Mouse (Mus musculus) kidney, adult 2 months (tissue): Measurements from ENCODE around the gene Cipc.

Source experiments
- CTCF ChIP-seq: fragments of 200-500 bp; conservative IDR thresholded peaks from 2 replicates; pipeline ENCODE4 v1.5.1; 2011; ENCODE audit warnings: low read depth, mild to moderate bottlenecking, control low read depth, low read length, moderate library complexity, mixed read lengths; ENCODE audit not compliant: insufficient read depth, insufficient read length
- POLR2A ChIP-seq: fragments of 200-500 bp; IDR thresholded peaks from one replicate; pipeline ENCODE4 v1.6.1; 2011; ENCODE audit warnings: low read depth, low read length, control low read depth

- no peak for TF ChIP-seq POLR2A
- no peak for TF ChIP-seq CTCF
Measured at GRCm38 (mm10) chr12:86916796-86917573, 29.9 kb upstream of the Cipc start.
